Comparison of ENCODE assay signal across 10 mouse cellular contexts in genomic region chr12:112096051-112096732, GRCm38 (mm10). TPM values are rescaled to one million over a fixed set of nuclear protein-coding genes. Genes with fewer than 3 reads are reported as not detected.
DNase-seq lines count a peak whose midpoint lies in the region; ATAC-seq and TF ChIP-seq lines count a peak whose summit lies in the region.
"Had no signal": no experiment of that assay in that cellular context is flagged by ENCODE, and none has a peak within 500 bp of the region (broad histone marks: within the 10 kb centered on the region; RNA-seq: fewer than 3 reads in every experiment).

No protein-coding gene starts in this region.

- no peaks in the 10 kb centered on the region for H3K4me1 ChIP-seq in liver, embryonic 15.5 days (replicated peaks)
- no peaks in the 10 kb centered on the region for H3K4me1 ChIP-seq in liver, embryonic 12.5 days
- H3K4me1 ChIP-seq in stomach, postnatal 0 days (replicated peaks; ENCODE audit: control insufficient read depth, insufficient read depth): no peaks in the 10 kb centered on the region
- H3K4me1 ChIP-seq in midbrain, embryonic 13.5 days (replicated peaks): no peaks in the 10 kb centered on the region
- H3K4me1 ChIP-seq: heart, embryonic 15.5 days; neural tube, embryonic 13.5 days had no signal

- TF ChIP-seq CTCF in stomach, postnatal 0 days (IDR thresholded peaks at IDR 0.05; ENCODE audit: low read depth): no peak

- no peak overlapping the region for H3K4me3 ChIP-seq in liver, embryonic 15.5 days (replicated peaks)
- H3K4me3 ChIP-seq in liver, embryonic 12.5 days: no peak overlapping the region
- no peak overlapping the region for H3K4me3 ChIP-seq in stomach, postnatal 0 days (ENCODE audit: low read depth, low read length)
- H3K4me3 ChIP-seq in midbrain, embryonic 13.5 days (replicated peaks): no peak overlapping the region
- H3K4me3 ChIP-seq: heart, embryonic 15.5 days; neural tube, embryonic 13.5 days had no signal

- WGBS in liver, embryonic 15.5 days (ENCODE audit: insufficient replicate concordance): 50% methylated on average over 13 of the region's 13 CpGs
- WGBS in liver, embryonic 12.5 days (ENCODE audit: insufficient replicate concordance): 61% methylated on average over 13 of the region's 13 CpGs
- 47% methylated on average over 13 of the region's 13 CpGs for WGBS in stomach, postnatal 0 days
- 83% methylated on average over 13 of the region's 13 CpGs for WGBS in midbrain, embryonic 13.5 days

- ATAC-seq in liver, embryonic 15.5 days (ENCODE audit: insufficient read depth): peak; percentile 18; the same call in 1 of the 2 replicates
- ATAC-seq in liver, embryonic 12.5 days: no peak
- peak; percentile 56; the same call in 1 of the 2 replicates for ATAC-seq in stomach, postnatal 0 days (ENCODE audit: low FRiP score, low TSS enrichment)
- no peak for ATAC-seq in midbrain, embryonic 13.5 days

- H3K27ac ChIP-seq in liver, embryonic 15.5 days (replicated peaks): no peak overlapping the region
- no peak overlapping the region for H3K27ac ChIP-seq in liver, embryonic 12.5 days
- no peak overlapping the region for H3K27ac ChIP-seq in stomach, postnatal 0 days (replicated peaks)
- no peak overlapping the region for H3K27ac ChIP-seq in midbrain, embryonic 13.5 days
- H3K27ac ChIP-seq: heart, embryonic 15.5 days; neural tube, embryonic 13.5 days had no signal

- H3K4me2 ChIP-seq in liver, embryonic 15.5 days: no peak overlapping the region
- H3K4me2 ChIP-seq in liver, embryonic 12.5 days: no peak overlapping the region
- no peak overlapping the region for H3K4me2 ChIP-seq in stomach, postnatal 0 days (replicated peaks; ENCODE audit: low read depth)
- no peak overlapping the region for H3K4me2 ChIP-seq in midbrain, embryonic 13.5 days (replicated peaks)
- H3K4me2 ChIP-seq: heart, embryonic 15.5 days; neural tube, embryonic 13.5 days had no signal

- H3K9me3 ChIP-seq in liver, embryonic 15.5 days (replicated peaks): no peaks in the 10 kb centered on the region
- no peaks in the 10 kb centered on the region for H3K9me3 ChIP-seq in liver, embryonic 12.5 days (replicated peaks)
- H3K9me3 ChIP-seq in stomach, postnatal 0 days (ENCODE audit: control insufficient read depth, low read length): no peaks in the 10 kb centered on the region
- no peaks in the 10 kb centered on the region for H3K9me3 ChIP-seq in midbrain, embryonic 13.5 days
- H3K9me3 ChIP-seq: heart, embryonic 15.5 days; neural tube, embryonic 13.5 days had no signal

- no peak for TF ChIP-seq EP300 in stomach, postnatal 0 days (optimal IDR thresholded peaks at IDR 0.05)

- peak; percentile 66 for DNase-seq in frontal cortex, postnatal 36 days (ENCODE audit: low spot score in 2 of 2)
- peak; percentile 64 to 72 for DNase-seq in kidney, postnatal 36 days
- no peak for DNase-seq in stomach, postnatal 0 days (ENCODE audit: low spot score)
- no peak for DNase-seq in urinary bladder, adult 18-20 months (ENCODE audit: low spot score in 2 of 2)
- no peak for DNase-seq in thymus, postnatal 25 days

- H3K27me3 ChIP-seq in liver, embryonic 15.5 days: peaks cover 5% of the 10 kb centered on the region; the same call in 1 of the 2 replicates
- H3K27me3 ChIP-seq in liver, embryonic 12.5 days (replicated peaks): peaks cover 7% of the 10 kb centered on the region
- H3K27me3 ChIP-seq in stomach, postnatal 0 days (ENCODE audit: control insufficient read depth, insufficient read depth, low read length): no peaks in the 10 kb centered on the region
- peaks cover 6% of the 10 kb centered on the region; the same call in 1 of the 2 replicates for H3K27me3 ChIP-seq in midbrain, embryonic 13.5 days

- no peaks in the 10 kb centered on the region for H3K36me3 ChIP-seq in liver, embryonic 15.5 days (replicated peaks)
- no peaks in the 10 kb centered on the region for H3K36me3 ChIP-seq in liver, embryonic 12.5 days
- H3K36me3 ChIP-seq in stomach, postnatal 0 days (ENCODE audit: control insufficient read depth, insufficient read depth, low read length): no peaks in the 10 kb centered on the region
- no peaks in the 10 kb centered on the region for H3K36me3 ChIP-seq in midbrain, embryonic 13.5 days
- H3K36me3 ChIP-seq: heart, embryonic 15.5 days; neural tube, embryonic 13.5 days had no signal

- no peak overlapping the region for H3K9ac ChIP-seq in liver, embryonic 15.5 days
- no peak overlapping the region for H3K9ac ChIP-seq in liver, embryonic 12.5 days
- H3K9ac ChIP-seq in stomach, postnatal 0 days (ENCODE audit: low read length): no peak overlapping the region
- H3K9ac ChIP-seq in midbrain, embryonic 13.5 days (replicated peaks): no peak overlapping the region
- H3K9ac ChIP-seq: heart, embryonic 15.5 days; neural tube, embryonic 13.5 days had no signal

RNA-seq across cellular contexts. Expression of gene Aspg, which starts 10.3 kb away (rescaled TPM):
- polyA plus RNA-seq in liver, embryonic 15.5 days (2015; fragmentation: Nextera tagmentation; extraction: Ambion mirVana): 0.28 and 0.36 TPM in 2 replicates
- 0.46 and 0.50 TPM in 2 replicates for polyA plus RNA-seq in liver, embryonic 12.5 days (2016; fragmentation: Nextera tagmentation; extraction: Ambion mirVana)
- 6.0 and 6.9 TPM in 2 replicates for polyA plus RNA-seq in stomach, postnatal 0 days (2015; fragmentation: Nextera tagmentation; extraction: Ambion mirVana)
- 0.52 and 0.90 TPM in 2 replicates for polyA plus RNA-seq in midbrain, embryonic 13.5 days (2015; fragmentation: Nextera tagmentation; extraction: Ambion mirVana)

RNA-seq across cellular contexts. Expression of gene Kif26a, which starts 49.8 kb away (rescaled TPM):
- 0.10 and 0.22 TPM in 2 replicates for polyA plus RNA-seq in liver, embryonic 15.5 days (2015; fragmentation: Nextera tagmentation; extraction: Ambion mirVana)
- polyA plus RNA-seq in liver, embryonic 12.5 days (2016; fragmentation: Nextera tagmentation; extraction: Ambion mirVana): 0.44 and 0.51 TPM in 2 replicates
- polyA plus RNA-seq in stomach, postnatal 0 days (2015; fragmentation: Nextera tagmentation; extraction: Ambion mirVana): 0.75 and 0.80 TPM in 2 replicates
- polyA plus RNA-seq in midbrain, embryonic 13.5 days (2015; fragmentation: Nextera tagmentation; extraction: Ambion mirVana): 7.0 and 11.4 TPM in 2 replicates

Comparison
In these comparisons a context has a peak if more than half of its experiments do, and no peak if none do; other contexts are left out.
1. ATAC-seq: peak in liver, embryonic 15.5 days (single experiment) and stomach, postnatal 0 days (single experiment); none in liver, embryonic 12.5 days (single experiment) and midbrain, embryonic 13.5 days (single experiment).
2. DNase-seq: peak in frontal cortex, postnatal 36 days (2 of 2) and kidney, postnatal 36 days (2 of 2); none in stomach, postnatal 0 days (single experiment), urinary bladder, adult 18-20 months (0 of 2) and thymus, postnatal 25 days (single experiment).